Comparison of ENCODE assay signal across 24 mouse cellular contexts in the genomic region with DNA sequence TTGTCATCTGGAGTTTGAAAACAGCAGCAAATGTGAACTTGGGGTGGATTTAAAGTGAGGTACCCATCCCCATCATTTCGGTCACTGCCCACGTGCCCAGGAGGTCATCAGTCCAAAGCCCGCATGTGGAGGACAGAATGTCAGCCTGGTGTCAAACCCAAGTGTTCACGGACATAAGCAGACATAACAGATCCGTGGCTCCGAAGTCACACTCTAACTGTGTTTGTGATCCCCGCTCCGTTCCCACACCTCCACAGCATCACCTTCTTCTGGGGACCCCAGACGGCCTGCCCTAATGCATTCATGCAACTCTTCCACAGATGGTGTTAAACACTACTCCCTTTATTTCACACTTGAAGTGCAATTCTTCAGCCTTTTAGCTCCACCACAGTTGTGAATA.
DNase-seq lines count a peak whose midpoint lies in the region; ATAC-seq lines count a peak whose summit lies in the region.
"Had no signal": no experiment of that assay in that cellular context is flagged by ENCODE, and none has a peak within 500 bp of the region (broad histone marks: within the 10 kb centered on the region; RNA-seq: fewer than 3 reads in every experiment).

No protein-coding gene starts in this region.

- DNase-seq in heart, embryonic 10.5 days (ENCODE audit: low spot score): no peak
- no peak for DNase-seq in heart, adult 9 months (ENCODE audit: low spot score in 2 of 2)
- no peak for DNase-seq in hindbrain, embryonic 10.5 days (ENCODE audit: low spot score)
- DNase-seq: adrenal gland, adult 8-10 months; adrenal gland, postnatal 14 days; adrenal gland, postnatal 36 days; B cell, adult 2 months; cerebellum, adult 11-12 months; cerebellum, adult 2 months; cerebellum, adult 9-10 months; cerebellum, postnatal 10 days; cerebellum, postnatal 25 days; forebrain, postnatal 0 days had no signal

- no peak overlapping the region for H3K27ac ChIP-seq in forebrain, embryonic 16.5 days (ENCODE audit: low read length)
- no peak overlapping the region for H3K27ac ChIP-seq in forebrain, embryonic 12.5 days
- H3K27ac ChIP-seq in heart, embryonic 10.5 days: peak overlapping the region; percentile 42; the same call in 1 of the 2 replicates
- H3K27ac ChIP-seq in hindbrain, embryonic 10.5 days: peak overlapping the region; percentile 67
- no peak overlapping the region for H3K27ac ChIP-seq in hindbrain, embryonic 13.5 days
- H3K27ac ChIP-seq: embryonic facial prominence, embryonic 10.5 days; embryonic facial prominence, embryonic 12.5 days had no signal

- WGBS in forebrain, embryonic 16.5 days: 82% methylated on average over 9 of the region's 9 CpGs
- 86% methylated on average over 9 of the region's 9 CpGs for WGBS in forebrain, embryonic 12.5 days
- WGBS in heart, embryonic 10.5 days: 90% methylated on average over 9 of the region's 9 CpGs
- 88% methylated on average over 9 of the region's 9 CpGs for WGBS in hindbrain, embryonic 10.5 days
- WGBS in hindbrain, embryonic 13.5 days: 87% methylated on average over 9 of the region's 9 CpGs

- H3K4me3 ChIP-seq in forebrain, embryonic 16.5 days (replicated peaks; ENCODE audit: low read length): no peak overlapping the region
- no peak overlapping the region for H3K4me3 ChIP-seq in forebrain, embryonic 12.5 days (replicated peaks)
- no peak overlapping the region for H3K4me3 ChIP-seq in heart, embryonic 10.5 days
- H3K4me3 ChIP-seq in hindbrain, embryonic 10.5 days: no peak overlapping the region
- H3K4me3 ChIP-seq in hindbrain, embryonic 13.5 days: no peak overlapping the region
- H3K4me3 ChIP-seq: embryonic facial prominence, embryonic 10.5 days; embryonic facial prominence, embryonic 12.5 days had no signal

- H3K36me3 ChIP-seq in forebrain, embryonic 16.5 days (ENCODE audit: control insufficient read depth, insufficient read depth): no peaks in the 10 kb centered on the region
- no peaks in the 10 kb centered on the region for H3K36me3 ChIP-seq in forebrain, embryonic 12.5 days (replicated peaks)
- H3K36me3 ChIP-seq in heart, embryonic 10.5 days: no peaks in the 10 kb centered on the region
- no peaks in the 10 kb centered on the region for H3K36me3 ChIP-seq in hindbrain, embryonic 10.5 days
- H3K36me3 ChIP-seq in hindbrain, embryonic 13.5 days: no peaks in the 10 kb centered on the region
- H3K36me3 ChIP-seq: embryonic facial prominence, embryonic 10.5 days; embryonic facial prominence, embryonic 12.5 days; G1E had no signal

- H3K4me2 ChIP-seq in forebrain, embryonic 16.5 days (ENCODE audit: low read length): no peak overlapping the region
- no peak overlapping the region for H3K4me2 ChIP-seq in forebrain, embryonic 12.5 days
- no peak overlapping the region for H3K4me2 ChIP-seq in hindbrain, embryonic 13.5 days
- H3K4me2 ChIP-seq: embryonic facial prominence, embryonic 12.5 days had no signal

- no peak overlapping the region for H3K9ac ChIP-seq in forebrain, embryonic 16.5 days (replicated peaks; ENCODE audit: low read depth, low read length)
- H3K9ac ChIP-seq in forebrain, embryonic 12.5 days: no peak overlapping the region
- no peak overlapping the region for H3K9ac ChIP-seq in hindbrain, embryonic 13.5 days
- H3K9ac ChIP-seq: embryonic facial prominence, embryonic 12.5 days; forebrain, postnatal 0 days had no signal

- peak; percentile 18; the same call in 1 of the 2 replicates for ATAC-seq in forebrain, embryonic 16.5 days
- no peak for ATAC-seq in forebrain, embryonic 12.5 days (ENCODE audit: low FRiP score)
- ATAC-seq in hindbrain, embryonic 13.5 days (ENCODE audit: low FRiP score): no peak
- ATAC-seq: activated CD4-positive, CD25-positive, alpha-beta regulatory T cell, adult 4 months; CD4-positive, CD25-positive, alpha-beta regulatory T cell, adult 4 months; forebrain, embryonic 14.5 days; Patski had no signal

- H3K4me1 ChIP-seq in forebrain, embryonic 16.5 days (replicated peaks; ENCODE audit: control insufficient read depth, insufficient read depth, low read length): peaks cover 20% of the 10 kb centered on the region
- H3K4me1 ChIP-seq in forebrain, embryonic 12.5 days: peaks cover 17% of the 10 kb centered on the region
- H3K4me1 ChIP-seq in heart, embryonic 10.5 days: peaks cover 18% of the 10 kb centered on the region
- H3K4me1 ChIP-seq in hindbrain, embryonic 10.5 days (replicated peaks): peaks cover 18% of the 10 kb centered on the region
- H3K4me1 ChIP-seq in hindbrain, embryonic 13.5 days (replicated peaks): peaks cover 10% of the 10 kb centered on the region

- H3K9me3 ChIP-seq in forebrain, embryonic 16.5 days (ENCODE audit: control insufficient read depth, low read length): no peaks in the 10 kb centered on the region
- no peaks in the 10 kb centered on the region for H3K9me3 ChIP-seq in forebrain, embryonic 12.5 days
- H3K9me3 ChIP-seq in heart, embryonic 10.5 days: no peaks in the 10 kb centered on the region
- H3K9me3 ChIP-seq in hindbrain, embryonic 10.5 days: no peaks in the 10 kb centered on the region
- H3K9me3 ChIP-seq in hindbrain, embryonic 13.5 days: no peaks in the 10 kb centered on the region
- H3K9me3 ChIP-seq: embryonic facial prominence, embryonic 10.5 days; embryonic facial prominence, embryonic 12.5 days had no signal

- H3K27me3 ChIP-seq in forebrain, embryonic 16.5 days (replicated peaks; ENCODE audit: control insufficient read depth, insufficient read depth, low read length): no peaks in the 10 kb centered on the region
- no peaks in the 10 kb centered on the region for H3K27me3 ChIP-seq in forebrain, embryonic 12.5 days
- H3K27me3 ChIP-seq in heart, embryonic 10.5 days (ENCODE audit: insufficient read depth, poor library complexity, severe bottlenecking): no peaks in the 10 kb centered on the region
- 0 out of 2 replicates have a peak, but pooled peaks cover 9% of the 10 kb centered on the region for H3K27me3 ChIP-seq in hindbrain, embryonic 10.5 days (ENCODE audit: insufficient read depth, poor library complexity, severe bottlenecking)
- no peaks in the 10 kb centered on the region; the same call in 1 of the 2 replicates for H3K27me3 ChIP-seq in hindbrain, embryonic 13.5 days
- H3K27me3 ChIP-seq: CH12.LX, Patski had no signal

Comparison
In these comparisons a context has a peak if more than half of its experiments do, and no peak if none do; other contexts are left out.
1. H3K27ac ChIP-seq: peak in heart, embryonic 10.5 days (single experiment) and hindbrain, embryonic 10.5 days (single experiment); none in forebrain, embryonic 16.5 days (single experiment), forebrain, embryonic 12.5 days (single experiment) and hindbrain, embryonic 13.5 days (single experiment).